Mouse (Mus musculus) common myeloid progenitor, adult 5-6 weeks (primary cell): ENCODE data around the gene Cps1. TPM values are rescaled to one million over a fixed set of nuclear protein-coding genes. Genes with fewer than 3 reads are reported as not detected.

ENCODE experiments used
- ATAC-seq: replicated peaks from 2 replicates; pipeline ENCODE4 v1.8.0; 2016; ENCODE audit warnings: low read depth, mild to moderate bottlenecking, moderate TSS enrichment, inconsistent platforms; ENCODE audit not compliant: poor library complexity, severe bottlenecking
- total RNA-seq: library from RNA; stranded (forward); fragments of 200-1000, 187-1606 nt; gene quantifications from 2 replicates; pipeline ENCODE4 v1.2.3, GENCODE M21; 2017

The Cps1 gene
- total RNA-seq, 1 experiment from 2014 or later: not detected

GRCm38 (mm10) chr1:67218339-67218944, 95.6 kb downstream of the Cps1 start:
- no peak for ATAC-seq

- ATAC-seq: no peak
Observed at GRCm38 (mm10) chr1:67223666-67224065, 100.8 kb downstream of the Cps1 start.

GRCm38 (mm10) chr1:67234861-67235260, 112.0 kb downstream of the Cps1 start:
- ATAC-seq: no peak

GRCm38 (mm10) chr1:67235468-67236217, 112.8 kb downstream of the Cps1 start:
- ATAC-seq: no peak

GRCm38 (mm10) chr1:67238446-67238845, 115.6 kb downstream of the Cps1 start:
- ATAC-seq: no peak

GRCm38 (mm10) chr1:67238941-67239340, 116.1 kb downstream of the Cps1 start:
- ATAC-seq: no peak

GRCm38 (mm10) chr1:67265222-67265621, 142.4 kb downstream of the Cps1 start:
- ATAC-seq: no peak

- no peak for ATAC-seq
Observed at GRCm38 (mm10) chr1:67267972-67268371, 145.1 kb downstream of the Cps1 start.

GRCm38 (mm10) chr1:67268450-67268849, 145.6 kb downstream of the Cps1 start:
- no peak for ATAC-seq

GRCm38 (mm10) chr1:67276270-67276669, 153.4 kb downstream of the Cps1 start:
- no peak for ATAC-seq

Other genes with a start within 250 kb of the Cps1 start
- not detected in 2 replicates for gene Myl1, start 177.6 kb upstream of the Cps1 start, total RNA-seq
- gene Lancl1, start 84.2 kb upstream of the Cps1 start, total RNA-seq: 39.8 and 39.9 TPM in 2 replicates